ENCODE assay signal across 30 mouse cellular contexts in genomic region chr4:129914686-129915085, GRCm38 (mm10). TPM values are rescaled to one million over a fixed set of nuclear protein-coding genes. Genes with fewer than 3 reads are reported as not detected.
DNase-seq lines count a peak whose midpoint lies in the region; ATAC-seq and TF ChIP-seq lines count a peak whose summit lies in the region.
"Had no signal": no experiment of that assay in that cellular context is flagged by ENCODE, and none has a peak within 500 bp of the region (broad histone marks: within the 10 kb centered on the region; RNA-seq: fewer than 3 reads in every experiment).

No protein-coding gene starts in this region.

- no peaks in the 10 kb centered on the region for H3K36me3 ChIP-seq in liver, adult 2 months (ENCODE audit: control insufficient read depth, insufficient read depth, low read length)
- no peaks in the 10 kb centered on the region for H3K36me3 ChIP-seq in lung, postnatal 0 days (ENCODE audit: insufficient read depth, low read length)
- H3K36me3 ChIP-seq in MEL (ENCODE audit: control insufficient read depth in 1 of 2, insufficient read depth in 2 of 2, low read length in 2 of 2): peaks cover 0 to 9% of the 10 kb centered on the region in 2 experiments; a peak in 2 of 4 replicates
- no peaks in the 10 kb centered on the region for H3K36me3 ChIP-seq in liver, embryonic 16.5 days (ENCODE audit: control insufficient read depth, insufficient read depth)
- H3K36me3 ChIP-seq: embryonic facial prominence, embryonic 13.5 days; forebrain, embryonic 10.5 days; heart, embryonic 13.5 days; hindbrain, embryonic 10.5 days; midbrain, embryonic 12.5 days; neural tube, embryonic 12.5 days had no signal

- H3K79me2 ChIP-seq in liver, adult 2 months (ENCODE audit: control insufficient read depth, insufficient read depth, low read length): no peaks in the 10 kb centered on the region
- no peaks in the 10 kb centered on the region for H3K79me2 ChIP-seq in MEL (ENCODE audit: control insufficient read depth, insufficient read depth, low read length, poor library complexity)

- ATAC-seq in lung, postnatal 0 days: no peak
- no peak for ATAC-seq in liver, embryonic 16.5 days (ENCODE audit: low read depth)
- ATAC-seq: forebrain, embryonic 16.5 days; hindbrain, embryonic 16.5 days had no signal

- no peak overlapping the region for H3K4me3 ChIP-seq in liver, adult 2 months (ENCODE audit: insufficient read depth, low read depth, low read length)
- H3K4me3 ChIP-seq in lung, postnatal 0 days (ENCODE audit: low read depth, low read length): no peak overlapping the region
- H3K4me3 ChIP-seq in MEL (ENCODE audit: control insufficient read depth in 1 of 2, insufficient read depth in 1 of 2, low read depth in 2 of 2, low read length in 2 of 2): no peak overlapping the region
- H3K4me3 ChIP-seq in liver, embryonic 16.5 days (ENCODE audit: low read depth, low read length): no peak overlapping the region
- H3K4me3 ChIP-seq: embryonic facial prominence, embryonic 13.5 days; forebrain, embryonic 10.5 days; heart, adult 2 months; midbrain, embryonic 12.5 days; myocyte; neural tube, embryonic 12.5 days had no signal

- TF ChIP-seq POLR2A in liver, adult 2 months (IDR thresholded peaks at IDR 0.05; ENCODE audit: extremely low read depth, insufficient read depth, low read length): no peak
- TF ChIP-seq POLR2A in MEL (IDR thresholded peaks at IDR 0.05; ENCODE audit: control insufficient read depth in 1 of 2, insufficient read depth in 1 of 2, low read depth in 1 of 2, low read length in 2 of 2, poor library complexity in 1 of 2): no peak

- H3K9ac ChIP-seq in liver, adult 2 months (ENCODE audit: low read depth, low read length): no peak overlapping the region
- H3K9ac ChIP-seq in lung, postnatal 0 days (replicated peaks; ENCODE audit: low read depth): no peak overlapping the region
- H3K9ac ChIP-seq in MEL (ENCODE audit: control insufficient read depth, low read depth, low read length, poor library complexity, severe bottlenecking): no peak overlapping the region
- no peak overlapping the region for H3K9ac ChIP-seq in liver, embryonic 16.5 days (ENCODE audit: low read depth, low read length)
- H3K9ac ChIP-seq: midbrain, embryonic 12.5 days had no signal

- H3K9me3 ChIP-seq in lung, postnatal 0 days (ENCODE audit: low read length): no peaks in the 10 kb centered on the region
- no peaks in the 10 kb centered on the region for H3K9me3 ChIP-seq in MEL (replicated peaks; ENCODE audit: insufficient read depth, low read length)
- H3K9me3 ChIP-seq in liver, embryonic 16.5 days (replicated peaks; ENCODE audit: control insufficient read depth, low read length): no peaks in the 10 kb centered on the region
- H3K9me3 ChIP-seq: embryonic facial prominence, embryonic 13.5 days; forebrain, embryonic 10.5 days; heart, embryonic 13.5 days; hindbrain, embryonic 10.5 days; midbrain, embryonic 12.5 days; neural tube, embryonic 12.5 days had no signal

- DNase-seq in liver, adult 2 months (ENCODE audit: extremely low read depth, low read depth, low spot score): peak; percentile 51
- DNase-seq in liver (no peak), MEL (ENCODE audit: low read depth, low spot score) (peak; percentile 34)
- no peak for DNase-seq in lung, postnatal 0 days (ENCODE audit: low spot score)
- no peak for DNase-seq in lung, postnatal 36 days
- no peak for DNase-seq in frontal cortex, adult 2 months (ENCODE audit: extremely low spot score in 1 of 2, low spot score in 1 of 2)
- DNase-seq: cerebellum, adult 18-20 months; cerebellum, postnatal 10 days; heart, adult 2 months; heart, postnatal 14 days; kidney, adult 18-20 months; kidney, postnatal 4 days; right cerebral cortex, adult 18-20 months; right cerebral cortex, postnatal 4 days; thymus, adult 2 months had no signal

- H3K4me1 ChIP-seq in liver, adult 2 months (ENCODE audit: control insufficient read depth, insufficient read depth, low read length): peaks cover 27% of the 10 kb centered on the region
- H3K4me1 ChIP-seq in lung, postnatal 0 days (ENCODE audit: insufficient read depth, low read depth, low read length): peaks cover 6% of the 10 kb centered on the region
- H3K4me1 ChIP-seq in MEL (ENCODE audit: control insufficient read depth in 1 of 2, insufficient read depth in 2 of 2, low read length in 2 of 2): peaks cover 0 to 13% of the 10 kb centered on the region in 2 experiments; a peak in 2 of 4 replicates
- peaks cover 8% of the 10 kb centered on the region for H3K4me1 ChIP-seq in liver, embryonic 16.5 days (ENCODE audit: control insufficient read depth, low read depth, low read length)

- 43% methylated on average over 4 of the region's 4 CpGs for WGBS in liver, adult 2 months
- WGBS in lung, postnatal 0 days: 49% methylated on average over 4 of the region's 4 CpGs
- 44% methylated on average over 4 of the region's 4 CpGs for WGBS in liver, embryonic 16.5 days (ENCODE audit: insufficient replicate concordance)

- TF ChIP-seq CTCF in liver, adult 2 months (IDR thresholded peaks at IDR 0.05; ENCODE audit: low read depth, low read length): no peak
- TF ChIP-seq CTCF in lung, postnatal 0 days (IDR thresholded peaks at IDR 0.05): no peak
- no peak for TF ChIP-seq CTCF in MEL (IDR thresholded peaks at IDR 0.05 in 2 of 3, conservative IDR thresholded peaks at IDR 0.05 in 1 of 3; ENCODE audit: control insufficient read depth in 1 of 3, insufficient read depth in 1 of 3, low read depth in 2 of 3, low read length in 3 of 3, poor library complexity in 1 of 3, severe bottlenecking in 1 of 3)

- peak overlapping the region; percentile 87 for H3K27ac ChIP-seq in liver, adult 2 months (replicated peaks; ENCODE audit: insufficient read depth, low read depth, low read length)
- H3K27ac ChIP-seq in lung, postnatal 0 days (ENCODE audit: low read length): 0 out of 2 replicates have a peak overlapping the region, but pooled peaks have one; percentile 60
- no peak overlapping the region for H3K27ac ChIP-seq in MEL (ENCODE audit: control insufficient read depth, low read depth, low read length)
- H3K27ac ChIP-seq in liver, embryonic 16.5 days (ENCODE audit: low read length): peak overlapping the region; percentile 29; the same call in 1 of the 2 replicates
- H3K27ac ChIP-seq: midbrain, embryonic 12.5 days; neural tube, embryonic 12.5 days had no signal

- TF ChIP-seq EP300 in lung, postnatal 0 days (IDR thresholded peaks at IDR 0.05): no peak
- TF ChIP-seq EP300 in MEL (IDR thresholded peaks at IDR 0.05; ENCODE audit: low read depth in 1 of 2, low read length in 2 of 2): no peak

- no peak for TF ChIP-seq RAD21 in MEL (IDR thresholded peaks at IDR 0.05; ENCODE audit: low read depth, low read length)

- no peak overlapping the region for H3K4me2 ChIP-seq in lung, postnatal 0 days (replicated peaks; ENCODE audit: low read depth, low read length)
- no peak overlapping the region for H3K4me2 ChIP-seq in liver, embryonic 16.5 days (ENCODE audit: low read depth, low read length)

- no peaks in the 10 kb centered on the region for H3K27me3 ChIP-seq in liver, adult 2 months (ENCODE audit: control insufficient read depth, insufficient read depth, low read length)
- no peaks in the 10 kb centered on the region for H3K27me3 ChIP-seq in lung, postnatal 0 days (replicated peaks; ENCODE audit: insufficient read depth, low read length)
- H3K27me3 ChIP-seq in MEL (ENCODE audit: control insufficient read depth in 1 of 2, insufficient read depth in 2 of 2, low read length in 2 of 2): peaks cover 3 to 6% of the 10 kb centered on the region in 2 experiments
- H3K27me3 ChIP-seq in liver, embryonic 16.5 days (ENCODE audit: control insufficient read depth, insufficient read depth, low read depth, low read length): no peaks in the 10 kb centered on the region
- H3K27me3 ChIP-seq: heart, embryonic 13.5 days; midbrain, embryonic 12.5 days; neural tube, embryonic 12.5 days had no signal

TF ChIP-seq in MEL, 35 proteins besides CTCF, POLR2A, EP300 and RAD21:
- TF ChIP-seq TAL1 (IDR thresholded peaks at IDR 0.05; ENCODE audit: low read length) (no peak), ZKSCAN1 (IDR thresholded peaks at IDR 0.05; ENCODE audit: low read depth, low read length) (no peak), NELFE (IDR thresholded peaks at IDR 0.05; ENCODE audit: low read depth, low read length) (no peak), E2F4 (IDR thresholded peaks at IDR 0.05; ENCODE audit: borderline replicate concordance, low read depth, low read length) (no peak), TCF12 (IDR thresholded peaks at IDR 0.05; ENCODE audit: low read depth, low read length) (no peak), POLR2AphosphoS2 (IDR thresholded peaks at IDR 0.05; ENCODE audit: low read length) (no peak), JUND (IDR thresholded peaks at IDR 0.05; ENCODE audit: low read depth, low read length) (no peak), ZMIZ1 (IDR thresholded peaks at IDR 0.05; ENCODE audit: low read depth, low read length) (no peak), MAFK (IDR thresholded peaks at IDR 0.05; ENCODE audit: borderline replicate concordance, low read depth, low read length) (no peak), SIN3A (IDR thresholded peaks at IDR 0.05; ENCODE audit: low read length) (no peak), CHD2 (IDR thresholded peaks at IDR 0.05; ENCODE audit: low read length) (no peak), MYB (IDR thresholded peaks at IDR 0.05; ENCODE audit: low read depth, low read length) (no peak), MAX (IDR thresholded peaks at IDR 0.05; ENCODE audit: low read length) (no peak), HCFC1 (IDR thresholded peaks at IDR 0.05; ENCODE audit: low read depth, low read length) (no peak), MYC (IDR thresholded peaks at IDR 0.05; ENCODE audit: low read depth, low read length) (no peak), MEF2A (IDR thresholded peaks at IDR 0.05; ENCODE audit: extremely low read depth, insufficient replicate concordance, low read depth, low read length, poor library complexity, severe bottlenecking) (no peak), ZNF384 (IDR thresholded peaks at IDR 0.05; ENCODE audit: low read depth, low read length) (no peak)

RNA-seq across cellular contexts. Expression of gene Spocd1, which starts 14.4 kb away (rescaled TPM):
- total RNA-seq in liver, adult 2 months (2014; rRNA removed): not detected in 2 replicates
- polyA plus RNA-seq in liver, adult 2 months (2012; rRNA removed): not detected in 2 replicates
- polyA plus RNA-seq in lung, postnatal 0 days (2015; fragmentation: Nextera tagmentation; extraction: Ambion mirVana): not detected in 2 replicates
- not detected in 2 replicates for total RNA-seq in MEL (2012; rRNA removed)
- polyA plus RNA-seq in MEL (2012; ENCODE audit: insufficient read depth in 1 of 2, insufficient read length in 2 of 2, low read depth in 1 of 2, low replicate concordance in 2 of 2, missing spikeins in 1 of 2): under 1 TPM in 1 of 2 experiments, not detected in 1; 0.03 TPM
- polyA plus RNA-seq in liver, embryonic 16.5 days (2015; fragmentation: Nextera tagmentation; extraction: Ambion mirVana): not detected in 2 replicates
- polyA plus RNA-seq in frontal cortex, adult 2 months (2012; rRNA removed): 0.40 TPM in 2 replicates
- total RNA-seq: gastrocnemius, adult 8-10 months; gastrocnemius, postnatal 4 days; heart, postnatal 14 days; midbrain, postnatal 0 days had no signal
- polyA plus RNA-seq: forebrain, embryonic 10.5 days; forebrain, embryonic 16.5 days; heart, adult 2 months; hindbrain, embryonic 16.5 days; kidney, postnatal 0 days; midbrain, embryonic 12.5 days; myocyte; neural tube, embryonic 12.5 days; stomach, embryonic 16.5 days had no signal

Comparison
In these comparisons a context has a peak if more than half of its experiments do, and no peak if none do; other contexts are left out.
1. DNase-seq: peak in liver, adult 2 months (single experiment) and MEL (single experiment); none in liver (single experiment), lung, postnatal 0 days (single experiment), lung, postnatal 36 days (single experiment) and frontal cortex, adult 2 months (0 of 2).